Mouse (Mus musculus): Measurements from ENCODE around the gene Ddr2. TPM values are rescaled to one million over a fixed set of nuclear protein-coding genes. Genes with fewer than 3 reads are reported as not detected.
"Not testable (repeated sequence)": the region's sequence is repeated elsewhere in the genome, so short reads cannot be mapped to it uniquely, and the experiment has no call there.

Gene Ddr2
- polyA plus RNA-seq, 1 experiment = not detected

GRCm38 (mm10) chr1:170112261-170112660 is 1.7 kb upstream of the Ddr2 start:
- WGBS = 97% methylated on average over 10 of the region's 10 CpGs
- no peak overlapping the region for H3K4me3 ChIP-seq (ENCODE audit: insufficient read depth, low read depth, low read length)
- H3K4me1 ChIP-seq (ENCODE audit: control insufficient read depth, insufficient read depth, low read length) = no peaks in the 10 kb centered on the region
- no peak for TF ChIP-seq POLR2A (IDR thresholded peaks at IDR 0.05; ENCODE audit: insufficient read depth, low read depth, low read length)
- no peak for TF ChIP-seq CTCF (IDR thresholded peaks at IDR 0.05; ENCODE audit: insufficient read depth, low read depth, low read length)
- no peak overlapping the region for H3K27ac ChIP-seq (ENCODE audit: insufficient read depth, low read depth, low read length)

- H3K27ac ChIP-seq (ENCODE audit: insufficient read depth, low read depth, low read length) = no peak overlapping the region
- TF ChIP-seq CTCF (IDR thresholded peaks at IDR 0.05; ENCODE audit: insufficient read depth, low read depth, low read length) = no peak
- TF ChIP-seq POLR2A (IDR thresholded peaks at IDR 0.05; ENCODE audit: insufficient read depth, low read depth, low read length) = no peak
- H3K4me3 ChIP-seq (ENCODE audit: insufficient read depth, low read depth, low read length) = no peak overlapping the region
- H3K4me1 ChIP-seq (ENCODE audit: control insufficient read depth, insufficient read depth, low read length) = no peaks in the 10 kb centered on the region
- WGBS = 86% methylated on average over 16 of the region's 16 CpGs
Observed at GRCm38 (mm10) chr1:170111651-170112226, 1.2 kb upstream of the Ddr2 start.

- TF ChIP-seq POLR2A (IDR thresholded peaks at IDR 0.05; ENCODE audit: insufficient read depth, low read depth, low read length) = no peak
- 61% methylated on average over 19 of the region's 19 CpGs for WGBS
- Histone ChIP-seq H3K4me3 (ENCODE audit: insufficient read depth, low read depth, low read length) (peak overlapping the region; percentile 21), H3K4me1 (ENCODE audit: control insufficient read depth, insufficient read depth, low read length) (no peaks in the 10 kb centered on the region), H3K27ac (ENCODE audit: insufficient read depth, low read depth, low read length) (no peak overlapping the region; the same call in 1 of the 2 replicates)
Observed at GRCm38 (mm10) chr1:170109776-170110515, 616 bp downstream of the Ddr2 start.

- H3K4me1 ChIP-seq (ENCODE audit: control insufficient read depth, insufficient read depth, low read length); H3K27ac ChIP-seq (ENCODE audit: insufficient read depth, low read depth, low read length); H3K4me3 ChIP-seq (ENCODE audit: insufficient read depth, low read depth, low read length): not testable (repeated sequence)
- WGBS = 89% methylated on average over 6 of the region's 6 CpGs
Observed at GRCm38 (mm10) chr1:170102814-170103213, 7.7 kb downstream of the Ddr2 start.

- 0 out of 2 replicates have a peak, but pooled peaks cover 1% of the 10 kb centered on the region for H3K4me1 ChIP-seq (ENCODE audit: control insufficient read depth, insufficient read depth, low read length)
- WGBS = 93% methylated on average over 7 of the region's 7 CpGs
- no peak for TF ChIP-seq POLR2A (IDR thresholded peaks at IDR 0.05; ENCODE audit: insufficient read depth, low read depth, low read length)
- TF ChIP-seq CTCF (IDR thresholded peaks at IDR 0.05; ENCODE audit: insufficient read depth, low read depth, low read length) = no peak
Observed at GRCm38 (mm10) chr1:170086631-170087030, 23.9 kb downstream of the Ddr2 start.

GRCm38 (mm10) chr1:170084151-170084796 is 26.3 kb downstream of the Ddr2 start:
- 65% methylated on average over 12 of the region's 12 CpGs for whole genome bisulfite sequencing
- TF ChIP-seq CTCF (IDR thresholded peaks at IDR 0.05; ENCODE audit: insufficient read depth, low read depth, low read length) (no peak), POLR2A (IDR thresholded peaks at IDR 0.05; ENCODE audit: insufficient read depth, low read depth, low read length) (no peak)

More at GRCm38 (mm10) chr1:170086631-170087030, 23.9 kb downstream of the Ddr2 start:
- Histone ChIP-seq H3K4me3 (ENCODE audit: insufficient read depth, low read depth, low read length) (no peak overlapping the region), H3K27ac (ENCODE audit: insufficient read depth, low read depth, low read length) (no peak overlapping the region)

GRCm38 (mm10) chr1:170080907-170081306 is 29.7 kb downstream of the Ddr2 start:
- WGBS = 87% methylated on average over 1 of the region's 1 CpGs
- no peak overlapping the region for H3K27ac ChIP-seq (ENCODE audit: insufficient read depth, low read depth, low read length)
- no peaks in the 10 kb centered on the region for H3K4me1 ChIP-seq (ENCODE audit: control insufficient read depth, insufficient read depth, low read length)
- TF ChIP-seq POLR2A (IDR thresholded peaks at IDR 0.05; ENCODE audit: insufficient read depth, low read depth, low read length) (no peak), CTCF (IDR thresholded peaks at IDR 0.05; ENCODE audit: insufficient read depth, low read depth, low read length) (no peak)
- H3K4me3 ChIP-seq (ENCODE audit: insufficient read depth, low read depth, low read length) = no peak overlapping the region

More at GRCm38 (mm10) chr1:170084151-170084796, 26.3 kb downstream of the Ddr2 start:
- Histone ChIP-seq H3K27ac (ENCODE audit: insufficient read depth, low read depth, low read length) (no peak overlapping the region), H3K4me1 (ENCODE audit: control insufficient read depth, insufficient read depth, low read length) (no peaks in the 10 kb centered on the region), H3K4me3 (ENCODE audit: insufficient read depth, low read depth, low read length) (no peak overlapping the region)

GRCm38 (mm10) chr1:170079465-170079864 is 31.1 kb downstream of the Ddr2 start:
- TF ChIP-seq POLR2A (IDR thresholded peaks at IDR 0.05; ENCODE audit: insufficient read depth, low read depth, low read length) (no peak), CTCF (IDR thresholded peaks at IDR 0.05; ENCODE audit: insufficient read depth, low read depth, low read length) (no peak)
- no peak overlapping the region for H3K4me3 ChIP-seq (ENCODE audit: insufficient read depth, low read depth, low read length)
- H3K27ac ChIP-seq (ENCODE audit: insufficient read depth, low read depth, low read length) = no peak overlapping the region
- H3K4me1 ChIP-seq (ENCODE audit: control insufficient read depth, insufficient read depth, low read length) = no peaks in the 10 kb centered on the region
- WGBS = 77% methylated on average over 2 of the region's 2 CpGs

- Histone ChIP-seq H3K27ac (ENCODE audit: insufficient read depth, low read depth, low read length) (no peak overlapping the region), H3K4me1 (ENCODE audit: control insufficient read depth, insufficient read depth, low read length) (no peaks in the 10 kb centered on the region), H3K4me3 (ENCODE audit: insufficient read depth, low read depth, low read length) (no peak overlapping the region)
- 79% methylated on average over 5 of the region's 5 CpGs for WGBS
- TF ChIP-seq CTCF (IDR thresholded peaks at IDR 0.05; ENCODE audit: insufficient read depth, low read depth, low read length) (no peak), POLR2A (IDR thresholded peaks at IDR 0.05; ENCODE audit: insufficient read depth, low read depth, low read length) (no peak)
Observed at GRCm38 (mm10) chr1:170076339-170076738, 34.2 kb downstream of the Ddr2 start.
